Mouse (Mus musculus): Measurements from ENCODE around the gene Ndufb5.
"Not testable (repeated sequence)": the region's sequence is repeated elsewhere in the genome, so short reads cannot be mapped to it uniquely, and the experiment has no call there.

Ndufb5 gene

DNA sequence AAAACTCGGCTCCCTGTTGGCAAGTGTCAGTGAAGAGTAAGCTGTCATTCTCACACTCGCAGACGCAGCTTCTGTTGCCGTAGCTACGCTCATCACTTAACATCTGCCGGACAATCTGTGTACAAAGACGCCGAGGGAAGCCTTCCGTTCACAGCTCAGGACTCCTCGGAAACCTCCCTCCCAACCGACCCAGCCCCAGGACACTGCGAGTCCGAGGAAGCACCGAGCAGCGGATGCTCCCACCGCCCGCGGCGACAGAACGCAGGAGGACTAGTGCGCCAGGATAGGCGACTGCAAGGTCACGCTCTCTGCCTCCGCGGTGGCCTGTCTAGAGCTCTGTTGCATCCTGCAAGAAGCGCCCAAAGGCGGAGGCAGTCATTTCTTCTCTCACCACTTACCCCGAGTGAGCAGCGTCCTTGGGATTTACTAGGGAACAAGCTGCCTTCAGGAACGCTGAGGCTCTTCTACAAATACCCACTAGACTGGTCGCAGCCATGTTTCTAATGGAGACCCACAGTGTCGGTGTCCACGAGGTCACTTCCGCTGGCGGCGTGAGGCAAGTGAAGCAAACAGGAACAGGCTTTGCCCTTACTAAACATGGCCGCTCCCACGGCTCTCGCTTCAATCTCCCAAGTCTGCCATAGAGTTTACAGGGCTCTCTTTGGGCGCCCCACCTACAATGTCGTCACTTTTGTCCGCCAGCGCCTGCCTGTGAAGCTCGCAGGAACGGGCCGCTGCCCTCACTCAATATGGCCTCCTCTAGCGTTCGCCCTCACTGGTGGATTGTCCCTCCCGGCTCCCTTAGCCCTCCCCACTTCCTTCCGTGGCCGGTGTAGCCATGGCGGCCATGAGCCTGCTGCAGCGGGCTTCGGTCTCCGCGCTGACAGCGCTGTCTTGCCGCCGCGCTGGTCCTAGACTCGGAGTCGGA lies at the start of gene Ndufb5:
Gene Ndufb5, plus strand, starts transcription at position 747 of the 928 bp plus-strand sequence.
- DNase-seq: peak; percentile 97 to 98

- no peak for DNase-seq
Measured at GRCm38 (mm10) chr3:32687156-32687555, 49.6 kb upstream of the Ndufb5 start.

- DNase-seq: no peak
Measured at GRCm38 (mm10) chr3:32689567-32689999, 47.2 kb upstream of the Ndufb5 start.

GRCm38 (mm10) chr3:32690008-32690407 lies 46.8 kb upstream of the Ndufb5 start:
- no peak for DNase-seq

- DNase-seq: no peak
Measured at GRCm38 (mm10) chr3:32690901-32691300, 45.9 kb upstream of the Ndufb5 start.

GRCm38 (mm10) chr3:32691841-32692240 lies 44.9 kb upstream of the Ndufb5 start:
- DNase-seq: no peak

DNA sequence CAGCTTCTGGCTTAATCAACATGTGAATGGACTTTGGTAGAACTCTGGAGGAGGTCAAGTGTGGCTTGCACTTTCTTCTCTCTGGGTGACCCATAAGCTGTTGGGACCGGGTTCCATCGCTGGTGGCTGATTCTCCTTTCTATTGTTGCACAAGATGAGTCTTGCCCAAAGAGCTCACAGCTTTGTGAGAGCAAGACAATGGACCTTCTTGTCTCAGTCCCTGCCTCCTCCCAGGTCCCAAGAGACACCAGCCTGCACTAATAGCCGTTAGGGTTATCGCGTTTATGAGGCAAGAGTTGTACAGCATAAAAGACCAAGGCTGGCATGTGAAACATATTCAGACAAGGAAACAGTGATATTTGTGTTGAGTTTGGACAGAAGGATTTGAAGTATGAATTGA lies 42.6 kb upstream of the Ndufb5 start:
- no peak for DNase-seq

- DNase-seq: no peak
Measured at GRCm38 (mm10) chr3:32694737-32695582, 41.8 kb upstream of the Ndufb5 start.

- no peak for DNase-seq
Measured at GRCm38 (mm10) chr3:32695583-32695980, 41.2 kb upstream of the Ndufb5 start.

DNA sequence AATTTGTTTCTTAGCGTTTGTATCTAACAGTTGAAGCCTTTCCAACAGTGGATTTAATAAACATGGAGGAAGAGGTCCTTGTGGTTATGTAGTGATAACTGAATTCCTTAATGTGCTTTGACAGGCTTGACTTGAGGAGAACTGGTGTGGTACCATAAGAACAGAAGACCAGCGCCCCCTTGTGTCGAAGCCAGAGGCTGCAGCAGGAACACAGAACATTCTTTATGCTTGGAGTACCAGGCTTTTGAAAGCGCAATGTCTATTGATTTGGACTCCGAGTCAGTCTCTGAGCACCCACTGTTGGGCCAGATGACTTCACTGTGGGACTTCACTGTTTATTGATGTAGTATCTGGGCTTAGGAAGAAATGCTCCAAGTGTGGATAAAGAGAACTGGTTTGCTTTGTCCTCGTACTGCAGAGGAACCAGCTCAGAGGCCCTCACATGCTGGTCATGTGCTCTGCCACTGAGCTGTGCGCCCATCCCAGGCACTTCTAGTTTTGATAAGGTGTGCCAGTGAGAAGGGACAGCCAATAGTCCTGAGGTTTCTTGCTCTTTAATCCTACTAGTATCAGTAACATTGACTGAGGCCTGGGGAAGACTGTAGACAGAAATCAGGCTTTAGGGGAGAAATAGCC lies 38.4 kb upstream of the Ndufb5 start:
- peak; percentile 90 to 94 for DNase-seq

DNA sequence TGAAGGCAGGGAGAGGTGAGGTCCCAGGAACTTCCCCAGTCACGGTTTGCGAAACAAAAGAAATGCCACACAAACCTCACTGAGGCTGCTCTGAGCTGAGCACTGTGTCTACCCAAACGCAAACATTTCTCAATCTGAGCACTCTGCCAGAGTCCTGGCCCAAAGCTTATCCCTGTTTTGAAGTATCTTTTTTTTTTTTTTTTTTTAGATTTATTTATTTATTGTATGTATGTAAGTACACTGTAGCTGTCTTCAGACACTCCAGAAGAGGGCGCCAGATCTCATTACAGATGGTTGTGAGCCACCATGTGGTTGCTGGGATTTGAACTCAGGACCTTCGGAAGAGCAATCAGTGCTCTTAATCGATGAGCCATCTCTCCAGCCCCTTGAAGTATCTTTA lies 32.8 kb upstream of the Ndufb5 start:
- not testable (repeated sequence) for DNase-seq

- not testable (repeated sequence) for DNase-seq
Measured at GRCm38 (mm10) chr3:32704632-32705031, 32.2 kb upstream of the Ndufb5 start.

- not testable (repeated sequence) for DNase-seq
Measured at GRCm38 (mm10) chr3:32705647-32706348, 31.0 kb upstream of the Ndufb5 start, which contains the start of gene Actl6a. Actl6a (plus strand) TSS chr3:32706298.

DNA sequence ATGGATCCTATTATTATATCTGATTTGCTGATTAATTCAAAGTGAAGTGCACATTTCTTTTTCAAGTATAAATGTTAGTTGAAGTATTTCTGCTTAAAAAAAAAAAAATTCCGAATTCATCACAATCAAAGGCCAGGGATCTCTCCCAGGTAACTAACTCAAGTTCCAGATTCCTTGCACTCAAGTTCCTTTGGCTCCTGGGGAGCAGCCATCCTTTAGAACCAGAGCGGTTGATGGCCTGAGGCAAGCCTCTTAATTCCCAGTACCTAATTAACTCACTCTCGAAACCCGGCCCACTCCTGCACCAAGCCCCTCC lies 28.8 kb upstream of the Ndufb5 start:
- no peak for DNase-seq

- peak; percentile 99 to 100 for DNase-seq
Measured at GRCm38 (mm10) chr3:32708368-32709231, 28.2 kb upstream of the Ndufb5 start.

GRCm38 (mm10) chr3:32709388-32709787 lies 27.4 kb upstream of the Ndufb5 start:
- no peak for DNase-seq

DNA sequence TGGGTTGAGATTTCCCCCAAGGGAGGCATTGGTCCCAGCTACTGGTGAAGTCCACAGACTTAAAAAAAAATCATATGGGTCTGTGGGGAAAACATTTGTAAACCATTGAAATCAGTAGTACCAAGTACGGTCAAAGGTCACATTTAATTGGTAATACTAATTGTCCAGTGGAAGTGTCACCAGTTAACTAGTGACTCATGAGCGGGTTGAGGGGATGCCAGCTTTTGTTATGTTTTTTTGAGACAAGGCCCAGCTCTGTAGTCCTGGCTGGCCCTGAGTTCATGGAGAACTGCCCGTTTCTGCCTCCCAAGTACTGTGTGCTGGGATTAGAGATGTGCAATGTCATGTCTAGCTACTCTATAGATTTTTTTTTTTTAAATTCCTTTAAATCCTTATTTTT lies 23.1 kb upstream of the Ndufb5 start:
- DNase-seq: no peak

GRCm38 (mm10) chr3:32717403-32717802 lies 19.4 kb upstream of the Ndufb5 start:
- not testable (repeated sequence) for DNase-seq

GRCm38 (mm10) chr3:32718271-32718670 lies 18.5 kb upstream of the Ndufb5 start:
- DNase-seq: no peak

- no peak for DNase-seq
Measured at GRCm38 (mm10) chr3:32724191-32724590, 12.6 kb upstream of the Ndufb5 start.

GRCm38 (mm10) chr3:32725951-32726350 lies 10.8 kb upstream of the Ndufb5 start:
- no peak for DNase-seq

Measured in cerebellum, postnatal 14 days (tissue).